ENCODE assay signal across 9 mouse cellular contexts in genomic region chr8:111594951-111595350, GRCm38 (mm10). TPM values are rescaled to one million over a fixed set of nuclear protein-coding genes. Genes with fewer than 3 reads are reported as not detected.
DNase-seq lines count a peak whose midpoint lies in the region; ATAC-seq and TF ChIP-seq lines count a peak whose summit lies in the region.
"Had no signal": no experiment of that assay in that cellular context is flagged by ENCODE, and none has a peak within 500 bp of the region (broad histone marks: within the 10 kb centered on the region; RNA-seq: fewer than 3 reads in every experiment).

No protein-coding gene starts in this region.

- no peak for TF ChIP-seq EP300 in liver, embryonic 14.5 days (IDR thresholded peaks at IDR 0.05; ENCODE audit: low read depth)

- H3K27me3 ChIP-seq in heart, embryonic 12.5 days (replicated peaks) = no peaks in the 10 kb centered on the region
- H3K27me3 ChIP-seq in lung, embryonic 15.5 days = no peaks in the 10 kb centered on the region
- no peaks in the 10 kb centered on the region for H3K27me3 ChIP-seq in liver, embryonic 14.5 days (ENCODE audit: control insufficient read depth, insufficient read depth, low read length)
- H3K27me3 ChIP-seq: embryonic facial prominence, embryonic 12.5 days had no signal

- DNase-seq in heart, adult 9 months (ENCODE audit: low spot score in 2 of 2) = no peak
- no peak for DNase-seq in lung, postnatal 36 days
- peak; percentile 76 for DNase-seq in brain, adult 2 months (ENCODE audit: low read depth, low spot score)
- DNase-seq in liver, embryonic 14.5 days (ENCODE audit: low read depth in 3 of 3, low spot score in 3 of 3) = no peak

- H3K4me1 ChIP-seq in heart, embryonic 12.5 days (replicated peaks) = peaks cover 80% of the 10 kb centered on the region
- H3K4me1 ChIP-seq in lung, embryonic 15.5 days = peaks cover 67% of the 10 kb centered on the region
- H3K4me1 ChIP-seq in liver, embryonic 14.5 days (replicated peaks; ENCODE audit: control insufficient read depth in 2 of 2, insufficient read depth in 2 of 2, low read length in 1 of 2) = peaks cover 17 to 51% of the 10 kb centered on the region in 2 experiments

- no peaks in the 10 kb centered on the region for H3K9me3 ChIP-seq in heart, embryonic 12.5 days (replicated peaks)
- H3K9me3 ChIP-seq in lung, embryonic 15.5 days = no peaks in the 10 kb centered on the region
- H3K9me3 ChIP-seq in liver, embryonic 14.5 days (ENCODE audit: control insufficient read depth, low read length) = no peaks in the 10 kb centered on the region
- H3K9me3 ChIP-seq: embryonic facial prominence, embryonic 12.5 days had no signal

- H3K4me2 ChIP-seq in heart, embryonic 12.5 days = no peak overlapping the region
- H3K4me2 ChIP-seq in lung, embryonic 15.5 days = no peak overlapping the region
- H3K4me2 ChIP-seq in liver, embryonic 14.5 days (ENCODE audit: low read depth) = peak overlapping the region; percentile 59
- H3K4me2 ChIP-seq: embryonic facial prominence, embryonic 12.5 days had no signal

- TF ChIP-seq CTCF in liver, embryonic 14.5 days (IDR thresholded peaks at IDR 0.05; ENCODE audit: low read depth) = no peak

- peak overlapping the region; percentile 91 for H3K27ac ChIP-seq in heart, embryonic 12.5 days (ENCODE audit: poor library complexity, severe bottlenecking)
- peak overlapping the region; percentile 90 for H3K27ac ChIP-seq in lung, embryonic 15.5 days
- H3K27ac ChIP-seq in liver, embryonic 14.5 days = no peak overlapping the region
- H3K27ac ChIP-seq: embryonic facial prominence, embryonic 12.5 days had no signal

- WGBS in heart, embryonic 12.5 days = 83% methylated on average over 2 of the region's 2 CpGs
- 86% methylated on average over 2 of the region's 2 CpGs for whole genome bisulfite sequencing in lung, embryonic 15.5 days
- WGBS in liver, embryonic 14.5 days (ENCODE audit: insufficient replicate concordance) = 63% methylated on average over 2 of the region's 2 CpGs

- ATAC-seq in heart, embryonic 12.5 days (ENCODE audit: insufficient number of reproducible peaks, low FRiP score) = no peak
- ATAC-seq in lung, embryonic 15.5 days (ENCODE audit: borderline replicate concordance, extremely low read depth, low FRiP score, low TSS enrichment) = no peak
- ATAC-seq in liver, embryonic 14.5 days (ENCODE audit: insufficient read depth) = no peak
- ATAC-seq in megakaryocyte-erythroid progenitor cell, adult 5-6 weeks (replicated peaks; ENCODE audit: low FRiP score, low TSS enrichment, poor library complexity, severe bottlenecking) = no peak

- no peak overlapping the region for H3K4me3 ChIP-seq in heart, embryonic 12.5 days
- no peak overlapping the region for H3K4me3 ChIP-seq in lung, embryonic 15.5 days
- H3K4me3 ChIP-seq in liver, embryonic 14.5 days (ENCODE audit: insufficient read depth in 1 of 2, low read depth in 2 of 2, low read length in 2 of 2) = no peak overlapping the region
- H3K4me3 ChIP-seq: embryonic facial prominence, embryonic 12.5 days; left cerebral cortex, adult 2 months had no signal

- no peak overlapping the region for H3K9ac ChIP-seq in heart, embryonic 12.5 days
- no peak overlapping the region for H3K9ac ChIP-seq in lung, embryonic 15.5 days
- H3K9ac ChIP-seq in liver, embryonic 14.5 days (replicated peaks) = no peak overlapping the region
- H3K9ac ChIP-seq: embryonic facial prominence, embryonic 12.5 days had no signal

- H3K36me3 ChIP-seq in heart, embryonic 12.5 days = 0 out of 2 replicates have a peak, but pooled peaks cover 3% of the 10 kb centered on the region
- H3K36me3 ChIP-seq in lung, embryonic 15.5 days = no peaks in the 10 kb centered on the region
- H3K36me3 ChIP-seq in liver, embryonic 14.5 days (replicated peaks; ENCODE audit: control insufficient read depth, insufficient read depth, low read depth) = no peaks in the 10 kb centered on the region
- H3K36me3 ChIP-seq: embryonic facial prominence, embryonic 12.5 days had no signal

RNA-seq across cellular contexts. Expression of gene Ldhd, which starts 35.2 kb away (rescaled TPM):
- polyA plus RNA-seq in heart, embryonic 12.5 days (2016; fragmentation: Nextera tagmentation; extraction: Ambion mirVana) = 0.70 and 0.92 TPM in 2 replicates
- polyA plus RNA-seq in lung, embryonic 15.5 days (2015; fragmentation: Nextera tagmentation; extraction: Ambion mirVana) = 0.54 and 0.63 TPM in 2 replicates
- polyA plus RNA-seq in liver, embryonic 14.5 days (2012; rRNA removed) = 0.10 and 0.13 TPM in 2 replicates
- 0.09 TPM in 1 of 2 replicates, not detected in the other for polyA plus RNA-seq in liver, embryonic 14.5 days (2014; fragmentation: Nextera tagmentation; extraction: Ambion mirVana)
- 0.15 and 1.1 TPM in 2 replicates for total RNA-seq in megakaryocyte-erythroid progenitor cell, adult 5-6 weeks (2014; fragmentation: Nextera tagmentation)
- total RNA-seq in megakaryocyte-erythroid progenitor cell, adult 5-6 weeks (2017) = 0.09 and 0.15 TPM in 2 replicates

RNA-seq across cellular contexts. Expression of gene Zfp1, which starts 48.2 kb away (rescaled TPM):
- polyA plus RNA-seq in heart, embryonic 12.5 days (2016; fragmentation: Nextera tagmentation; extraction: Ambion mirVana) = 14.4 and 15.6 TPM in 2 replicates
- 18.9 and 20.0 TPM in 2 replicates for polyA plus RNA-seq in lung, embryonic 15.5 days (2015; fragmentation: Nextera tagmentation; extraction: Ambion mirVana)
- polyA plus RNA-seq in liver, embryonic 14.5 days (2012; rRNA removed) = 2.7 and 3.9 TPM in 2 replicates
- polyA plus RNA-seq in liver, embryonic 14.5 days (2014; fragmentation: Nextera tagmentation; extraction: Ambion mirVana) = 4.0 and 4.4 TPM in 2 replicates
- 13.5 and 13.9 TPM in 2 replicates for total RNA-seq in megakaryocyte-erythroid progenitor cell, adult 5-6 weeks (2014; fragmentation: Nextera tagmentation)
- 3.6 and 11.5 TPM in 2 replicates for total RNA-seq in megakaryocyte-erythroid progenitor cell, adult 5-6 weeks (2017)

RNA-seq across cellular contexts. Expression of gene Znrf1, which starts 59.1 kb away (rescaled TPM):
- 33.1 and 35.1 TPM in 2 replicates for polyA plus RNA-seq in heart, embryonic 12.5 days (2016; fragmentation: Nextera tagmentation; extraction: Ambion mirVana)
- 31.5 and 35.2 TPM in 2 replicates for polyA plus RNA-seq in lung, embryonic 15.5 days (2015; fragmentation: Nextera tagmentation; extraction: Ambion mirVana)
- polyA plus RNA-seq in liver, embryonic 14.5 days (2012; rRNA removed) = 12.6 and 12.7 TPM in 2 replicates
- polyA plus RNA-seq in liver, embryonic 14.5 days (2014; fragmentation: Nextera tagmentation; extraction: Ambion mirVana) = 4.4 and 5.4 TPM in 2 replicates
- total RNA-seq in megakaryocyte-erythroid progenitor cell, adult 5-6 weeks (2014; fragmentation: Nextera tagmentation) = 54.1 and 55.3 TPM in 2 replicates
- total RNA-seq in megakaryocyte-erythroid progenitor cell, adult 5-6 weeks (2017) = 21.4 and 25.9 TPM in 2 replicates
